Mouse (Mus musculus): ENCODE data around the gene Stat4. TPM values are rescaled to one million over a fixed set of nuclear protein-coding genes. Genes with fewer than 3 reads are reported as not detected.

Stat4 gene
- total RNA-seq (2021), result under 1 TPM; 0.17 to 0.18 TPM
- long read RNA-seq, experiment 1, result 0 reads
- long read RNA-seq, experiment 2, result 0 reads

GRCm38 (mm10) chr1:51986848-51987247 is at the start of gene Stat4:
Stat4 (plus strand) TSS chr1:51987148.
- DNase-seq (ENCODE audit: low spot score), result no peak

- no peak for DNase-seq (ENCODE audit: low spot score)
These were observed 48.6 kb upstream of the Stat4 start for GRCm38 (mm10) chr1:51938357-51938756.

- peak; percentile 36 for DNase-seq (ENCODE audit: low spot score)
These were observed 42.2 kb upstream of the Stat4 start for GRCm38 (mm10) chr1:51944755-51945154.

GRCm38 (mm10) chr1:51947116-51947515 is 39.8 kb upstream of the Stat4 start:
- DNase-seq (ENCODE audit: low spot score), result no peak

GRCm38 (mm10) chr1:51964647-51965046 is 22.3 kb upstream of the Stat4 start:
- no peak for DNase-seq (ENCODE audit: low spot score)

- no peak for DNase-seq (ENCODE audit: low spot score)
These were observed 18.0 kb upstream of the Stat4 start for GRCm38 (mm10) chr1:51968994-51969393.

GRCm38 (mm10) chr1:51970182-51970581 is 16.8 kb upstream of the Stat4 start:
- DNase-seq (ENCODE audit: low spot score), result no peak

- DNase-seq (ENCODE audit: low spot score), result no peak
These were observed 11.4 kb upstream of the Stat4 start for GRCm38 (mm10) chr1:51975589-51975988.

GRCm38 (mm10) chr1:51979048-51979447 is 7.9 kb upstream of the Stat4 start:
- DNase-seq (ENCODE audit: low spot score), result no peak

- no peak for DNase-seq (ENCODE audit: low spot score)
These were observed 5.1 kb downstream of the Stat4 start for GRCm38 (mm10) chr1:51991983-51992609.

- no peak for DNase-seq (ENCODE audit: low spot score)
These were observed 9.1 kb downstream of the Stat4 start for GRCm38 (mm10) chr1:51996056-51996455.

- DNase-seq (ENCODE audit: low spot score), result no peak
These were observed 10.1 kb downstream of the Stat4 start for GRCm38 (mm10) chr1:51996751-51997659.

- DNase-seq (ENCODE audit: low spot score), result peak; percentile 17
These were observed 11.6 kb downstream of the Stat4 start for GRCm38 (mm10) chr1:51998542-51998941.

- peak; percentile 31 for DNase-seq (ENCODE audit: low spot score)
These were observed 17.1 kb downstream of the Stat4 start for GRCm38 (mm10) chr1:52004096-52004495.

GRCm38 (mm10) chr1:52008443-52008842 is 21.5 kb downstream of the Stat4 start:
- no peak for DNase-seq (ENCODE audit: low spot score)

- no peak for DNase-seq (ENCODE audit: low spot score)
These were observed 22.0 kb downstream of the Stat4 start for GRCm38 (mm10) chr1:52008947-52009346.

- no peak for DNase-seq (ENCODE audit: low spot score)
These were observed 23.8 kb downstream of the Stat4 start for GRCm38 (mm10) chr1:52010741-52011140.

GRCm38 (mm10) chr1:52011227-52011626 is 24.3 kb downstream of the Stat4 start:
- DNase-seq (ENCODE audit: low spot score), result no peak

GRCm38 (mm10) chr1:52012231-52012630 is 25.3 kb downstream of the Stat4 start:
- DNase-seq (ENCODE audit: low spot score), result no peak

- DNase-seq (ENCODE audit: low spot score), result no peak
These were observed 25.8 kb downstream of the Stat4 start for GRCm38 (mm10) chr1:52012757-52013156.

GRCm38 (mm10) chr1:52019621-52020020 is 32.7 kb downstream of the Stat4 start:
- DNase-seq (ENCODE audit: low spot score), result no peak

GRCm38 (mm10) chr1:52021936-52022725 is 35.2 kb downstream of the Stat4 start:
- DNase-seq (ENCODE audit: low spot score), result no peak

Data from gastrocnemius, adult 18-20 months (tissue).